Mouse (Mus musculus): Measurements from ENCODE around the gene Trap1. TPM values are rescaled to one million over a fixed set of nuclear protein-coding genes. Genes with fewer than 3 reads are reported as not detected.

Trap1 gene
- polyA plus RNA-seq, 1 experiment from 2014 or later = 90.8 TPM

DNA sequence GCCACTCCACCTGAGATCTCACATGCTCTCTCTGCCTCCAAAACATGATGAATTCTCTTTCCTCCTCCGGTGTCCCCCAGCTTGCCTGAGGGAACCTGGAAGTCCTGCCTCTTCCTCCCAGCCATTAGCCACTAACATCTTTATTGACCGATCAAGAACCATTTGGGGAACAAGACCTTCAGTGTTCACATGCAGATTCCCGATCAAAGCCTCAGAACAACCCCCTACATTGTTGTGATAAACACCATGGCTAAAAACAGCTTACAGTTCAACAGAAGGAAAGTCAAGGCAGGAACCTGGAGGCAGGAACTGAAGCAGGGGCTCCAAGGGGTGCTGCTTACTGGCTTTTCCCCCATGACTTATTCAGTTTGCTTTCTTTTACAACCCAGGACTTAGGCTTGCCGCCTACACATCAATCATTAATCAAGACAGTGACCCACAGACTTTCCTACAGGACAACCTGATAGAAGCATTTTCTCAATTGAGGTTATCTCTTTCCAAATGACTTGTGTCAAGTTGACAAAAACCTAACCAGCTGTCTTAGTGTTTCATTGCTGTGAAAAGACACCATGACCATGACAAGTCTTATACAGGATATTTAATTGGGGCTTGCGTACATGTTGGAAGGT is 63.5 kb downstream of the Trap1 start:
- WGBS = 72% methylated on average over 5 of the region's 5 CpGs
- no peaks in the 10 kb centered on the region for H3K36me3 ChIP-seq (ENCODE audit: control insufficient read depth, insufficient read depth, low read length)
- no peak for ATAC-seq (ENCODE audit: low read depth)
- no peaks in the 10 kb centered on the region for H3K4me1 ChIP-seq (replicated peaks; ENCODE audit: control insufficient read depth, insufficient read depth, low read length)
- H3K9me3 ChIP-seq (ENCODE audit: control insufficient read depth, low read length) = no peaks in the 10 kb centered on the region; the same call in 1 of the 2 replicates
- H3K27me3 ChIP-seq (ENCODE audit: control insufficient read depth, insufficient read depth, low read depth, low read length) = no peaks in the 10 kb centered on the region
- H3K4me3 ChIP-seq (ENCODE audit: low read length) = no peak overlapping the region
- no peak overlapping the region for H3K27ac ChIP-seq (ENCODE audit: low read length)
- H3K4me2 ChIP-seq (ENCODE audit: low read depth, low read length) = no peak overlapping the region
- H3K9ac ChIP-seq (ENCODE audit: low read length) = no peak overlapping the region

DNA sequence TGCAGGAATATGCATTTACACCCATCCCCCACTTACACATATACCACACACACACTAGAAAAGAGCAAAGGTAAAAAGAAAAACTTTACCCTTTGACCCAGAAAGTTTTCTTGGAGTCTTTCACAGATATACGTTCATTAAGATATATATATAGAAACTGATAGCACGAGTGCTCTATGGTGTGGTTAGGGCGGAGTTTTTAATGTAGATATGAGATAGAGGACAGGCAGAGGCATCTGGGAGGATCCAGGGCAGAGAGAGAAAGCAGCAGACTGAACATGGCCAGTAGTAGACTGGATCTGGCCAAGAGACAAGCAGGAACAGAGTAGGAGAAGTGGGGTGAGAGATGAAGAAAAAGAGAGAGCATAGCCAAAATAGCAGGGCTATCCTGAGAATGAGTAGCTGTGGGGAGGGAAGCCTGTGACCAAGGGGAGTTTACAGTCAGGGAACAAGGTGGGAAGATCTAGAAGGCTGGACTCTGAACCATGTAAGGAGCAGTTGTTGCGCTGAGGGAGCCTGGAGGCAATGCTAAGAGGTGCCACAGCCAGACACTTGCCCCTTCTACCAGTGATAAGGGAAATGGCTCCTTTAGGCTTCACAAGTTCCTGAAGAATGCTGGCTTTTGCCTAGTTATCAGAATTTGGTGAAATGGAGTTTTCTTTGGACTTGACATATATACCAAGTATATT is 64.6 kb downstream of the Trap1 start:
- Histone ChIP-seq H3K4me2 (ENCODE audit: low read depth, low read length) (no peak overlapping the region), H3K27ac (ENCODE audit: low read length) (no peak overlapping the region), H3K9ac (ENCODE audit: low read length) (no peak overlapping the region), H3K27me3 (ENCODE audit: control insufficient read depth, insufficient read depth, low read depth, low read length) (no peaks in the 10 kb centered on the region), H3K4me3 (ENCODE audit: low read length) (no peak overlapping the region), H3K36me3 (ENCODE audit: control insufficient read depth, insufficient read depth, low read length) (no peaks in the 10 kb centered on the region), H3K4me1 (replicated peaks; ENCODE audit: control insufficient read depth, insufficient read depth, low read length) (no peaks in the 10 kb centered on the region), H3K9me3 (ENCODE audit: control insufficient read depth, low read length) (no peaks in the 10 kb centered on the region; the same call in 1 of the 2 replicates)
- 63% methylated on average over 4 of the region's 4 CpGs for WGBS
- ATAC-seq (ENCODE audit: low read depth) = no peak

DNA sequence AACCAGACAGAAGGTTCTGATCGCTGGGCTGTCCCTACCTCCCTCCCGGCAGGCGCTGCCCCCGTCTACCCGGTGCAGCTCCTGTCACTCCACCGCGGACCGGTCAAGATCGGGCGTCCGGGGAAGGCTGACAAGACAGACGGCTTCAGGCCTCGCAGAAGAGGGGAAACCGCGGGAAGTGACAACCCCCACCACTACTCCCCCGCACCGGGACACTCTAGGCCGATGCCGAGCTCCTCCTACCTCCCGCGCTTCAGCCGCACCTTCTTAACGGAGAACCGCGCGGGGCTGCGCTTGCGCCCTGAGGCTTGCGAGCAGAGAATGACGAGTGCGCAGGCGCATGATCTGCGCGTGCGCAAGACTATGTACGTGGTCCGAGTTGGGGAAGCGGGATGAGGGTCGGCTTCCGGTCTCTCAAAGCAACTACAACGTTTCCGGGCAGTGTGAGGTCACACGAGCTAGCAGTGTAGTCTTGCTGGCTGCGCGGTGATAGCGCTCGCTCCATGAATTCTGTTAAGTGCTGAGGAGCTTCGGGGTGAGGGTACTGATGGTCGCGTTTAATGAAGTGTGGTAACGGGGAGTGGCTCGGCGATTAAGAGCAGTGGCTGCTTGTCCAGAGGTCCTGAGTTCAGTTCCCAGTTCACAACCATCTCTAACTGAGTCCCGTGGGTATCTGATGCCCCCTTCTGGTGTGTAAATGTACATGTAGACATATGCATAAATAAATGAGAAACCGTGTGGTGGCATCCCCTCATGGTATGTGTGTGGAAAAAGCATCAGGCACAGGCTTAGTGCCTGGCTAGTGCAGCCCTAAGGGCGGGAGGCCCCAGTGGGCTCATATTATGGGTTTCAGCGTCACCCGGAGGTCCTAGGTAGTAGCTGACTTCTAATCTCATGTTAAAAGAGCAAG is 73.9 kb downstream of the Trap1 start, which contains the start of gene Slx4:
TSS of gene Slx4 (minus strand) at position 282 of the 910 bp plus-strand sequence.
- H3K27ac ChIP-seq (ENCODE audit: low read length) = peak within 1 kb of the TSS; percentile 94
- H3K4me1 ChIP-seq (replicated peaks; ENCODE audit: control insufficient read depth, insufficient read depth, low read length) = peaks cover 13% of the 10 kb centered on the region
- peaks cover 12% of the 10 kb centered on the region for H3K36me3 ChIP-seq (ENCODE audit: control insufficient read depth, insufficient read depth, low read length)
- H3K9me3 ChIP-seq (ENCODE audit: control insufficient read depth, low read length) = no peaks in the 10 kb centered on the region
- WGBS = 1% methylated on average over 51 of the region's 58 CpGs
- peak; percentile 99 for ATAC-seq (ENCODE audit: low read depth)
- H3K27me3 ChIP-seq (ENCODE audit: control insufficient read depth, insufficient read depth, low read depth, low read length) = no peaks in the 10 kb centered on the region
- peak within 1 kb of the TSS; percentile 93 for H3K9ac ChIP-seq (ENCODE audit: low read length)
- H3K4me2 ChIP-seq (ENCODE audit: low read depth, low read length) = peak within 1 kb of the TSS; percentile 90
- peak within 1 kb of the TSS; percentile 93 for H3K4me3 ChIP-seq (ENCODE audit: low read length)

Small RNA genes within 50 kb of the gene (microRNA-seq; reads per million reads assigned to microRNA genes)
- gene Gm23413 = not detected

Other genes starting within 250 kb of the Trap1 start
- gene Olfr15, start 246.9 kb downstream of the Trap1 start, polyA plus RNA-seq (2015; fragmentation: Nextera tagmentation; extraction: Ambion mirVana) = not detected in 2 replicates
- gene Zfp174, start 230.6 kb downstream of the Trap1 start, polyA plus RNA-seq (2015; fragmentation: Nextera tagmentation; extraction: Ambion mirVana) = 1.1 and 1.3 TPM in 2 replicates
- 48.1 and 49.2 TPM in 2 replicates for gene Naa60, start 205.5 kb downstream of the Trap1 start, polyA plus RNA-seq (2015; fragmentation: Nextera tagmentation; extraction: Ambion mirVana)
- 7.3 and 7.6 TPM in 2 replicates for gene Zfp597, start 193.3 kb downstream of the Trap1 start, polyA plus RNA-seq (2015; fragmentation: Nextera tagmentation; extraction: Ambion mirVana)
- gene Gm20695, start 193.2 kb downstream of the Trap1 start, polyA plus RNA-seq (2015; fragmentation: Nextera tagmentation; extraction: Ambion mirVana) = 1.5 and 2.0 TPM in 2 replicates
- 9.4 and 11.1 TPM in 2 replicates for gene 1700037C18Rik, start 169.1 kb downstream of the Trap1 start, polyA plus RNA-seq (2015; fragmentation: Nextera tagmentation; extraction: Ambion mirVana)
- 22.2 and 23.9 TPM in 2 replicates for gene Cluap1, start 169.0 kb downstream of the Trap1 start, polyA plus RNA-seq (2015; fragmentation: Nextera tagmentation; extraction: Ambion mirVana)
- 1.9 and 2.1 TPM in 2 replicates for gene Nlrc3, start 101.2 kb downstream of the Trap1 start, polyA plus RNA-seq (2015; fragmentation: Nextera tagmentation; extraction: Ambion mirVana)
- 16.5 and 17.0 TPM in 2 replicates for gene Slx4, start 74.1 kb downstream of the Trap1 start, polyA plus RNA-seq (2015; fragmentation: Nextera tagmentation; extraction: Ambion mirVana)
- gene Dnase1, start 40.9 kb downstream of the Trap1 start, polyA plus RNA-seq (2015; fragmentation: Nextera tagmentation; extraction: Ambion mirVana) = 3.2 and 4.1 TPM in 2 replicates
- 31.1 and 31.5 TPM in 2 replicates for gene Crebbp, start 136.2 kb upstream of the Trap1 start, polyA plus RNA-seq (2015; fragmentation: Nextera tagmentation; extraction: Ambion mirVana)

Measured in lung, embryonic 16.5 days (tissue).